Mouse (Mus musculus) lung, adult 18-20 months (tissue): ENCODE data around the gene Scrn3.

ENCODE experiments used
- DNase-seq, 2 experiments: peaks; one replicate each; pipeline ENCODE4 v3.0.0; 2022; ENCODE audit warnings: mixed read lengths in 2 of 2

Scrn3 gene

DNA sequence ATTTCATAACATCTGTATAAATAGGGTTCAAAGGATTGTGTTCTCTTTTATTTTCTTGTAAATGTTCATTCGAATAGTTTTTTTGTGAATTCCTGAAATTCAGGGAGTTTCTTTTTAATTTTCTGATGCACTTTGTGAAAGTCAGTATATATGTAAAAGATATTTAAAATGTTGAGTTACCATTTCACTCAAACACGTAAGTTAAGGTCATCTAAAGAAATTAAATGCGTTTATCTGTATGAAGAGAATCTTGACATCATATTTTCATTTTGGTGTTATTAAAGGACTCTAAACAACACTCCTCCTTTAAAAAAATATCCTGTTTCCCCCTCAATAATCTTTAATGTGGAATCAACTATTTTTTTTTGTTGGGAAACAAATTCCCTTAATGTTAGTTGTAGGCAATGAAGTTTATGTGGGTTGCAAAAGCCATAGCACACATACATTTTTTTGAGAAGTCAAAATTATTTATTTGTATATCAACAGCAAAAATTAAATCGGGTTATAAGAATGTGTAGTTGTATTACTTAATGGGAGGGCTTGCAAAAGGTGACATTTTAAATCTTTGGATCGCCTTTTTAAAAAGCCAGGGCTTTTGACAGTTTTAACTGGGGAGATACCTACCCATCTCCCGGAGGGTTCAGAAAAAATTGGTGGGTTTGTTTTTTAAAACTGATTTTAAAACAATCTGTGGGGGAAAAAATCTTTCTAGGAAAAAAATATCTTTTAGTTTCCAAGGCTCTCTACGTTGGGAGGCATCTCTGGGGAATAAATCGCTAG lies 37.0 kb upstream of the Scrn3 start:
- no peak for DNase-seq

GRCm38 (mm10) chr2:73276141-73276571 lies 36.2 kb upstream of the Scrn3 start:
- DNase-seq, result no peak

DNA sequence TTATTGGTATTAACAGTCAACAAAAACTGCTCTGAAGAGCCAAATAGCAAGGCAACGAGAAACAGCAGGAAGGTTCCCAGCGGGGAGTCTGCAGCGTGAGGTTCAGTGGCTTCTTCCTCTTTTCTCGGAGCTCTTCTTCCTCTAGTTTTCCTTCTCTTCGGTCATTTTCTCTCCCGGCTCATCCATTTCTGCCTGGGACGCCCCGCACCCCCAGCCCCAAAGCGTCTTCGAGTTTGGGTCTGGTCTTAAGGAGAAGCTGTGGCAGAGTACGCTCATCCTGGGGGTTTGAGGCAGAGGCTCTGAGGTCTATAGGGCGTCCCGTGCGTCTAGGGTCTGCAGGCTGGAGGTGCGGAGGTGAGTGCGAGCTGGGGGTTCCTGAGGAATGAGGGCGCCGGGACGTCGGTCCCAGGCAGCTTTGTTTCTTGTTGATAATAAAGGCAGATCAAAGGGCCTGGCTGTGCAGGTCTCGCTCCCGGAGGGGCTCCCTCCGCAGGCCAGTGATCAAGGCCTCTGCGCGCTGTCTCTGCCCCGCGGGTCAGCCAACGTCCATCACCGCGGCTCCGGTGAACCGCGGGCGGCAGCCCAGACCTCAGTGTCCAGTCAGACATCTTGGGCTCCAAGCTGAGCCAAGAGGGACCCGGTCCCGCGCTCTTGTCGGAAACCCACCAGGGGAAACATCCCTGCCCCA lies 35.2 kb upstream of the Scrn3 start:
- DNase-seq, result no peak

GRCm38 (mm10) chr2:73277709-73278075 lies 34.7 kb upstream of the Scrn3 start:
- no peak for DNase-seq

- peak; percentile 83 to 87 for DNase-seq
These were observed 34.1 kb upstream of the Scrn3 start for GRCm38 (mm10) chr2:73278131-73278854.

DNA sequence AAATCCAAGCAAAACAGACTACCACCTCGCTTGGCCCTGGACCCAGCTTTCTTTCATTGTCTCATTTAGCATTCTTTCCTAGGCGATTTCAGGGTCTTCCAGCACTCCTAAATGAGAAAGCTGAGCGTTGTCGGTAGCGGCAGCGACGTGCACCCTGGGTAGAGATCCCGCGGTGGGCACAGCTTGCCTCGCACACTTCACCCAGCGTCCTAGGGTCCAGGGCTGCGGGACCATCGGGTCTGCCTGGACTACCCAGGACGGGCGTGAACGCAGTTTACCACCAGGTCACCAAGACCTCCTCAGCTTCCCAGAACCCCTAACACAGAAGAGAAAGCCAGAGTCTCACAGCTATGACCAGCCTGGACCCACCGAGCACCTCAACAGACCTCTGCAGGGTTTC lies 33.5 kb upstream of the Scrn3 start:
- no peak for DNase-seq

- DNase-seq, result no peak
These were observed 32.9 kb upstream of the Scrn3 start for GRCm38 (mm10) chr2:73279271-73280038.

- no peak for DNase-seq
These were observed 31.9 kb upstream of the Scrn3 start for GRCm38 (mm10) chr2:73280356-73281047.

GRCm38 (mm10) chr2:73281048-73281661 lies 31.2 kb upstream of the Scrn3 start:
- DNase-seq, result no peak

DNA sequence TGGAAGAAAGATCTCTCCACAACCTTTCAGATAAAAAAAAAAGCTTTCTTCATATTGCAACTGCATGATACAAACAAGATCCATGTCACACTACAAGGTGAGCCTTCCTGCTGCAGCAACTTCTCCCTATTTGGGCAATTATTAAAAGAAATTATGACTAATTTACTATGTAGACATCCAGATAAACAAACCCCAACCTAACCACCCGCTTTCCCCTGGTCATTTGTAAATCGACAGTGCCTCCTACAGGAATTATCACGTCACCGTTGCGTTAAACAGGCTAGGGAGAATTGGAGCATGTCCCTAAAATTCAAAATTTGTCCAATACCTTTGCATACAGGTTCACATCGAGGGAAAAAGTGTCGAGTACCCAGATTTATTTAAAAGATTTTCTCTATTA lies 30.7 kb upstream of the Scrn3 start:
- no peak for DNase-seq

GRCm38 (mm10) chr2:73285630-73286029 lies 26.8 kb upstream of the Scrn3 start:
- no peak for DNase-seq

GRCm38 (mm10) chr2:73291130-73291529 lies 21.3 kb upstream of the Scrn3 start:
- DNase-seq, result no peak

DNA sequence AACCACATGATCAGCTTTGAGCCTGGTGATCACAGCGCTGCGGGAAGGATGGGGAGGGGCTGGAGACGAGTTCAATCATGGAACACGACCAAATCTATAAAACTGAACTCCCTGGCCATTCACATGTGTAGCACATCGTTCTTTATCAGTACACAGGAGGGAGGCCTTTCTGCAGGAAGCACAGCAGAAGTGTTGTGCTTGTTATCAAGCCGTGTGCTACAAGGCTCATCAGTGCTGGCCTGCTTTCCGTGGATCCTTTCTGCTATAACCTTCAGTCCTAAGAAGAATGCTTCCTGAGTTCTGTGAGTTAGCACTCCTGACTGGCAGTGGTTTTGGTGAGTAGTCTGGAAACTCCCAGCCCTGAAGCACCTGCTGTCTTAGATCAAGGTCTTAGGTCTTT lies 17.4 kb upstream of the Scrn3 start:
- no peak for DNase-seq

GRCm38 (mm10) chr2:73298154-73298553 lies 14.2 kb upstream of the Scrn3 start:
- no peak for DNase-seq

DNA sequence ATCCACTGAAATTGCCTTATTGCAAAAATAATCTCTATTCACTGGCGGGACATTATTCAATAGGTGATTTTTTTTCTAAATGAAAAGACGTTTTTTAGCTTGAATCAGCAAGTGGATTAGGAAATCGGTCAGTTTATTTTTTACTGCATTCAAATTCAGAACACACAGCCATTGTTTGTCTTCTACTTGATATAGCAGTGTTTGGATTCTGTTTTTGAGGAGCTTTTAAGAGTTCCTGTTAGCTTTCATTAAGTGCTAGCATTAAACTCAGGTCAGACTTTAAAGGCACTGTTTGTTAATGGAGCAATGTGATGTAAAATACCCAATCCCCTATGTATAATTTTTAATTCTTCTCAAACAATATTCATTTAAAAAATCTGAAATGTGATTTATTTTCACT lies 13.6 kb upstream of the Scrn3 start:
- no peak for DNase-seq

DNA sequence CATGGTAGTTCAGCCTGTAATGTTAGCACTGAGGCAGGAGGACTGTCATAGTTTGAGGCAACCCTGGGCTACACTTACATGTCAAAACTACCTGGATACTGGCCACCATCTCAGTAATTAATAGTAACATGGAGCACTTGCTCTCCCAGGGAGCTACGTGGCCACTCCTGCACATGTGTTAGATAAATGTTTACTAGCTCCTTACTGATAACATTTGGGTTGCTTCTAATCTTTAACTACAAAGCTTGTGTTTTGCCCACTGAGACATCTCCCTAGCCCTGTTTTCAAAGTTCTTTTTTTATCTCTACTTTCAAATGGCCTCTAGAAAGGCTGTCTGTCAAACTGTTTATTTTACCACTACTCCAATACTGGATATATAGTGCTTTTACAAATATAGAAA lies 10.4 kb upstream of the Scrn3 start:
- DNase-seq, result no peak

DNA sequence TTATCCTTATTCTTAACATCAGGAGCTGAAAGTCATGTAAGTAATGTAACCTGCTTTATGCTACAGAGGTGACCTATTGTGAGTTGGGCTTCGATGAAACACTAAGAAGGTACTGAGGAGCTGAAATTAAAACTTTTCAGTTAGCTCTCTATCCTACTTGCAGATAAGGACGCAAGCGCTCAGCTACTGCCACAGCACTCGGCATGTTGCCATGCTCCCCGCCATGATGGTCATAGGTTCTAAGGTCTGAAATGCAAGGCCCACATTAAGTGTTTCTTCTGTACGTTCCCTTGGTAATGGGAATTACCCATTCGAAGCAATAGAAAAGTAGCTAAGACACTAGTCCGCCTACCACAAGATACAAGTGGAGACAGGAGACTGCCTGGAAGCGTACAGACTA lies 9.7 kb upstream of the Scrn3 start:
- no peak for DNase-seq

- DNase-seq, result no peak
These were observed 7.9 kb upstream of the Scrn3 start for GRCm38 (mm10) chr2:73304506-73304905.

- DNase-seq, result no peak
These were observed 6.4 kb upstream of the Scrn3 start for GRCm38 (mm10) chr2:73306006-73306405.

- peak; percentile 31 to 46 for DNase-seq
These were observed 708 bp downstream of the Scrn3 start for GRCm38 (mm10) chr2:73313117-73313501.

DNA sequence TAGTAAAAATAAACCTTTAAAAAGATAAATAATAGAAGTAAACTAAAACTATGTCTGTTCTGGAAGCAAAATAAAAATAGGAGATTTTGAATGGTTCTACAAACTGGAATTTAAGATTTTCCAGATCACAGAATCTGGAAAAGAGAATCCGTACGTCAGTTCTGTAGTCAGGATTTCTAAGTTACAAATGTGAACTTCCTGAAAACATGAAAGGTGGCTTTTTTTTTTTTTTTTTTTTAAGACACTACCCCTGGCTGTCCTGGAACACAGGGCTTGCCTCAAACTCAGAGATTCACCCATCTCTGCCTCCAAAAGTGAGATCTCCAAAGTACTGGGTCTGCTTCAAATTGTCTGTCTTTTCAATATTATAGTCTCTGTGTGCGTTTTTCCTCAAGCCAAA lies 1.9 kb downstream of the Scrn3 start:
- DNase-seq, result no peak

GRCm38 (mm10) chr2:73317426-73317825 lies 5.0 kb downstream of the Scrn3 start:
- DNase-seq, result no peak
